Mouse (Mus musculus): Measurements from ENCODE around the gene Zfp984.
"Not testable (repeated sequence)": the region's sequence is repeated elsewhere in the genome, so short reads cannot be mapped to it uniquely, and the experiment has no call there.

Gene Zfp984

GRCm38 (mm10) chr4:147809292-147809965 lies at the start of gene Zfp984:
Gene Zfp984 (minus strand): TSS chr4:147809788.
- DNase-seq (ENCODE audit: low spot score) = not testable (repeated sequence)

- DNase-seq (ENCODE audit: low spot score) = no peak
Observed at GRCm38 (mm10) chr4:147850776-147851175, 41.2 kb upstream of the Zfp984 start.

GRCm38 (mm10) chr4:147848584-147848991 lies 39.0 kb upstream of the Zfp984 start:
- no peak for DNase-seq (ENCODE audit: low spot score)

GRCm38 (mm10) chr4:147847614-147848583 lies 38.3 kb upstream of the Zfp984 start, which contains the start of gene Zfp933:
Gene Zfp933 (minus strand): TSS chr4:147848366.
- DNase-seq (ENCODE audit: low spot score) = peak; percentile 44

- no peak for DNase-seq (ENCODE audit: low spot score)
Observed at GRCm38 (mm10) chr4:147842871-147843270, 33.3 kb upstream of the Zfp984 start.

GRCm38 (mm10) chr4:147839282-147839681 lies 29.7 kb upstream of the Zfp984 start:
- DNase-seq (ENCODE audit: low spot score) = peak; percentile 13

GRCm38 (mm10) chr4:147824389-147824788 lies 14.8 kb upstream of the Zfp984 start:
- no peak for DNase-seq (ENCODE audit: low spot score)

- not testable (repeated sequence) for DNase-seq (ENCODE audit: low spot score)
Observed at GRCm38 (mm10) chr4:147821414-147821813, 11.8 kb upstream of the Zfp984 start.

- not testable (repeated sequence) for DNase-seq (ENCODE audit: low spot score)
Observed at GRCm38 (mm10) chr4:147819659-147820058, 10.1 kb upstream of the Zfp984 start.

- no peak for DNase-seq (ENCODE audit: low spot score)
Observed at GRCm38 (mm10) chr4:147814592-147815167, 5.1 kb upstream of the Zfp984 start.

- DNase-seq (ENCODE audit: low spot score) = no peak
Observed at GRCm38 (mm10) chr4:147813249-147813765, 3.7 kb upstream of the Zfp984 start.

GRCm38 (mm10) chr4:147809966-147810304 lies 347 bp upstream of the Zfp984 start:
- not testable (repeated sequence) for DNase-seq (ENCODE audit: low spot score)

- not testable (repeated sequence) for DNase-seq (ENCODE audit: low spot score)
Observed at GRCm38 (mm10) chr4:147808483-147808882, 1.1 kb downstream of the Zfp984 start.

- DNase-seq (ENCODE audit: low spot score) = not testable (repeated sequence)
Observed at GRCm38 (mm10) chr4:147795308-147795707, 14.3 kb downstream of the Zfp984 start.

GRCm38 (mm10) chr4:147794026-147794665 lies 15.4 kb downstream of the Zfp984 start:
- not testable (repeated sequence) for DNase-seq (ENCODE audit: low spot score)

- not testable (repeated sequence) for DNase-seq (ENCODE audit: low spot score)
Observed at GRCm38 (mm10) chr4:147793390-147793916, 16.1 kb downstream of the Zfp984 start.

GRCm38 (mm10) chr4:147791729-147792128 lies 17.9 kb downstream of the Zfp984 start:
- DNase-seq (ENCODE audit: low spot score) = not testable (repeated sequence)

- not testable (repeated sequence) for DNase-seq (ENCODE audit: low spot score)
Observed at GRCm38 (mm10) chr4:147746255-147746654, 63.3 kb downstream of the Zfp984 start.

GRCm38 (mm10) chr4:147738636-147739369 lies 70.8 kb downstream of the Zfp984 start:
- DNase-seq (ENCODE audit: low spot score) = not testable (repeated sequence)

Data from urinary bladder, postnatal 25 days (tissue).